Mouse (Mus musculus): ENCODE results near the gene Rab3gap2.

Gene Rab3gap2

GRCm38 (mm10) chr1:185333651-185334050, 129.7 kb downstream of the Rab3gap2 start:
- DNase-seq: no peak

- DNase-seq: no peak
Measured at GRCm38 (mm10) chr1:185334136-185334535, 130.2 kb downstream of the Rab3gap2 start.

- DNase-seq: no peak
Measured at GRCm38 (mm10) chr1:185335231-185335765, 131.4 kb downstream of the Rab3gap2 start.
